19 mouse cellular contexts compared by ENCODE assay signal in genomic region chr10:18202401-18202800, GRCm38 (mm10). TPM values are rescaled to one million over a fixed set of nuclear protein-coding genes. Genes with fewer than 3 reads are reported as not detected.
"Had no signal": no experiment of that assay in that cellular context is flagged by ENCODE, and none has a peak within 500 bp of the region (broad histone marks: within the 10 kb centered on the region; RNA-seq: fewer than 3 reads in every experiment).

No protein-coding gene starts in this region.

- H3K9me3 ChIP-seq: neural tube, embryonic 13.5 days; neural tube, embryonic 15.5 days; stomach, embryonic 15.5 days had no signal

- H3K36me3 ChIP-seq: neural tube, embryonic 13.5 days; neural tube, embryonic 15.5 days; stomach, embryonic 15.5 days had no signal

- H3K4me3 ChIP-seq: neural tube, embryonic 13.5 days; neural tube, embryonic 15.5 days; stomach, embryonic 15.5 days had no signal

- H3K27ac ChIP-seq: neural tube, embryonic 13.5 days; neural tube, embryonic 15.5 days; stomach, embryonic 15.5 days; stomach, postnatal 0 days had no signal

- H3K27me3 ChIP-seq: neural tube, embryonic 13.5 days; neural tube, embryonic 15.5 days; stomach, embryonic 15.5 days had no signal

- H3K4me1 ChIP-seq: neural tube, embryonic 13.5 days; neural tube, embryonic 15.5 days; stomach, embryonic 15.5 days had no signal

- DNase-seq: retina, postnatal 1 day; right cerebral cortex, adult 18-20 months; right cerebral cortex, postnatal 14 days; right cerebral cortex, postnatal 25 days; right cerebral cortex, postnatal 4 days; spleen, adult 18-20 months; thymus, adult 18-20 months; thymus, adult 2 months; thymus, postnatal 14 days; thymus, postnatal 25 days; thymus, postnatal 36 days; thymus, postnatal 4 days had no signal

RNA-seq across cellular contexts. Expression of gene Ect2l, which starts 8.3 kb away (rescaled TPM):
- total RNA-seq: neutrophil, adult 5-6 weeks had no signal
- polyA plus RNA-seq: small intestine, adult 2 months; spleen, adult 2 months had no signal
